Mouse (Mus musculus) liver, postnatal 0 days (tissue): ENCODE measurements around the gene Prox1. TPM values are rescaled to one million over a fixed set of nuclear protein-coding genes. Genes with fewer than 3 reads are reported as not detected.

Source experiments
- ATAC-seq: fragments of 200-750 bp; cut with Nextera tagmentation; 2 replicates; pipeline ENCODE4 v1.8.0; 2017; ENCODE audit warnings: mild to moderate bottlenecking, moderate library complexity
- DNase-seq: peaks from one replicate; pipeline ENCODE4 v3.0.0-alpha.2; 2016
- H3K27ac ChIP-seq: fragments of 300-500 bp; sonication (generic); 2 replicates; pipeline ENCODE4 v1.5.1; 2014; ENCODE audit warnings: antibody characterized with exemption, moderate library complexity, mild to moderate bottlenecking, low read depth
- H3K27me3 ChIP-seq: fragments of 300-500 bp; sonication (generic); 2 replicates; pipeline ENCODE4 v1.6.1; 2014; ENCODE audit warnings: low read length, control low read depth, mixed read lengths; ENCODE audit not compliant: insufficient read depth
- H3K36me3 ChIP-seq: fragments of 300-500 bp; sonication (generic); replicated peaks from 2 replicates; pipeline ENCODE4 v1.6.1; 2014; ENCODE audit warnings: mild to moderate bottlenecking, control low read depth, low read length, moderate library complexity, mixed read lengths; ENCODE audit not compliant: insufficient read depth
- H3K4me1 ChIP-seq: fragments of 300-500 bp; sonication (generic); 2 replicates; pipeline ENCODE4 v1.6.1; 2014; ENCODE audit warnings: antibody characterized with exemption, mild to moderate bottlenecking, control low read depth; ENCODE audit not compliant: insufficient read depth
- H3K4me2 ChIP-seq: fragments of 300-500 bp; sonication (generic); 2 replicates; pipeline ENCODE4 v1.6.1; 2014; ENCODE audit warnings: low read depth, mild to moderate bottlenecking, low read length, moderate library complexity, mixed read lengths
- H3K4me3 ChIP-seq: fragments of 300-500 bp; sonication (generic); 2 replicates; pipeline ENCODE4 v1.5.1; 2014; ENCODE audit warnings: low read depth, low read length
- H3K9ac ChIP-seq: fragments of 300-500 bp; sonication (generic); replicated peaks from 2 replicates; pipeline ENCODE4 v1.6.1; 2014; ENCODE audit warnings: mild to moderate bottlenecking, moderate library complexity
- H3K9me3 ChIP-seq: fragments of 300-500 bp; sonication (generic); 2 replicates; pipeline ENCODE4 v1.6.1; 2016; ENCODE audit warnings: mild to moderate bottlenecking, control low read depth, low read length, mixed read lengths
- CTCF ChIP-seq: sonication (generic); IDR thresholded peaks from 2 replicates; pipeline ENCODE4 v1.5.1; 2016; ENCODE audit warnings: antibody characterized with exemption, low read depth
- EP300 ChIP-seq: IDR thresholded peaks from 2 replicates; pipeline ENCODE4 v1.6.1; 2016; ENCODE audit warnings: antibody characterized with exemption, low read depth, mild to moderate bottlenecking
- WGBS: fragments of 180-500 bp; shearing (Covaris S2); extraction: QIAGEN DNeasy Blood & Tissue Kit; methylation state at CpG from one replicate; pipeline ENCODE4 v1.1.7; 2014; ENCODE audit not compliant: insufficient replicate concordance; 5-methylcytosine and 5-hydroxymethylcytosine counted together
- polyA plus RNA-seq: library from polyadenylated mRNA; unstranded; fragments of >200 nt; fragmentation: Nextera tagmentation; extraction: Ambion mirVana; gene quantifications from 2 replicates; pipeline ENCODE4 v1.2.1, GENCODE M21; 2015

The Prox1 gene
- polyA plus RNA-seq, 1 experiment from 2014 or later, result 11.8 TPM

GRCm38 (mm10) chr1:190130888-190131287 is 39.6 kb downstream of the Prox1 start:
- DNase-seq (no peak), ATAC-seq (no peak; the same call in 1 of the 2 replicates)
- Histone ChIP-seq H3K9me3 (no peaks in the 10 kb centered on the region), H3K4me2 (no peak overlapping the region), H3K27me3 (no peaks in the 10 kb centered on the region), H3K4me1 (peaks cover 5% of the 10 kb centered on the region), H3K9ac (no peak overlapping the region), H3K36me3 (no peaks in the 10 kb centered on the region), H3K4me3 (no peak overlapping the region), H3K27ac (peak overlapping the region; percentile 49)
- WGBS, result 35% methylated on average over 4 of the region's 4 CpGs
- TF ChIP-seq EP300, result peak; percentile 52; the same call in 1 of the 2 replicates
- TF ChIP-seq CTCF, result no peak

DNA sequence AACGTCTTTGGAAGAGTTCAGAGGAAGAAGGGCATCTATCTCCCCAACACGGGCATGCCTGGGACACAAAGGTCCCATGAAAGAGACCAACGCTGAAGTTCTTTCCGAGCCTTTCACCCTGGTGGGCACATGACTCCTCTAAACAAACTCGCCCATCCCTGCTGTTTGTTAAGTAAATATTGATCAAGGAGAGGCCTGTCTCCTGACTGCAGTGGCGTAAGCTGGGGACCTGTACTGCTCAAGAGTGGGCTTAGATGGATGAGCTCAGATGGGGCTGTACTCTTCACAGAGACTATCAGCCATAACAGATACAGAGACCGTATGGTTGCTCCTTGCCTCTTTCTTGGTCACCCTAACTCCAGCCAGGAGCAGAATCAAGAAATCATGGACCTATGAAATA is 41.0 kb downstream of the Prox1 start:
- Histone ChIP-seq H3K27me3 (no peaks in the 10 kb centered on the region), H3K27ac (peak overlapping the region; percentile 49; the same call in 1 of the 2 replicates), H3K36me3 (no peaks in the 10 kb centered on the region), H3K4me2 (no peak overlapping the region), H3K4me1 (peaks cover 7% of the 10 kb centered on the region), H3K4me3 (no peak overlapping the region), H3K9me3 (no peaks in the 10 kb centered on the region), H3K9ac (no peak overlapping the region)
- DNase-seq, result peak; percentile 30
- TF ChIP-seq EP300, result no peak
- TF ChIP-seq CTCF, result no peak
- 53% methylated on average over 7 of the region's 7 CpGs for WGBS
- ATAC-seq, result peak; percentile 74

- TF ChIP-seq CTCF, result no peak
- Histone ChIP-seq H3K27me3 (no peaks in the 10 kb centered on the region), H3K27ac (no peak overlapping the region), H3K4me3 (no peak overlapping the region), H3K36me3 (no peaks in the 10 kb centered on the region), H3K9me3 (no peaks in the 10 kb centered on the region), H3K4me2 (no peak overlapping the region), H3K4me1 (peaks cover 7% of the 10 kb centered on the region), H3K9ac (no peak overlapping the region)
- ATAC-seq (no peak), DNase-seq (no peak)
- WGBS, result 51% methylated on average over 12 of the region's 12 CpGs
Observed at GRCm38 (mm10) chr1:190128674-190129322, 41.7 kb downstream of the Prox1 start.

GRCm38 (mm10) chr1:190127878-190128277 is 42.6 kb downstream of the Prox1 start:
- Histone ChIP-seq H3K27ac (no peak overlapping the region), H3K36me3 (no peaks in the 10 kb centered on the region; the same call in 1 of the 2 replicates), H3K4me1 (peaks cover 7% of the 10 kb centered on the region), H3K9me3 (no peaks in the 10 kb centered on the region), H3K9ac (no peak overlapping the region), H3K4me3 (no peak overlapping the region), H3K27me3 (no peaks in the 10 kb centered on the region), H3K4me2 (no peak overlapping the region)
- 61% methylated on average over 5 of the region's 5 CpGs for WGBS
- DNase-seq (no peak), ATAC-seq (no peak)
- no peak for TF ChIP-seq EP300
- TF ChIP-seq CTCF, result no peak

DNA sequence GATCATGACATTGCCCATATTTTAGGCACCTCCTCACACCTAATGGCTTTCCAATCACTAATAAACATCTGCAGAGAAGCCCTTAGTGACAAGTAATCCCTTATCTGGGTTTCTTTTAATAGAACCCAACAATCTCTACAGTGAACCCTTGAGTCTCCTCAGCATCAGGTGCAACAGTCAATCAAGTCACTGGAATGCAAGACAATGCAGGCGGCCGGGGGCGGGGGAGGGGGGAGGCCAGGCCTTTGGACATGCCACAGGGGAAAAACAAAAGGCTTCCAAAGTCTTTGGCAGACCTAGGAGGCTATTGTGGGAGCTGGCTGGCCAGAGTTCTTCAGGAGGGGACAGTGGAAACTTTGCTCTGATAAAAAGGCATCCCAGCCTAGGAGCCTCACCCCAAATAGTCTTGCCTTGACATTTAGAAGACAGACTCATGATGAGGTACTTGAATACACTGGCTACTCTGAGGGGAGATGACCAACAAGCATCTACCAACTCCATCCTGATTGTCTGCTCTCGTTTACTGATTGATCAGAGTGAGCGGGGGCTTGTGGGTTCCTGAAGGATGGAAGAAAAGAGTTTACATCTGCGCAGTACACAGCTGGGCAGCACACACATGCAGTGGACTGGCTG is 43.2 kb downstream of the Prox1 start:
- H3K36me3 ChIP-seq, result no peaks in the 10 kb centered on the region; the same call in 1 of the 2 replicates
- no peak overlapping the region for H3K4me3 ChIP-seq
- DNase-seq (no peak), ATAC-seq (no peak)
- peaks cover 7% of the 10 kb centered on the region for H3K4me1 ChIP-seq
- WGBS, result 71% methylated on average over 6 of the region's 6 CpGs
- H3K9ac ChIP-seq, result no peak overlapping the region
- TF ChIP-seq EP300 (no peak), CTCF (no peak)
- no peaks in the 10 kb centered on the region for H3K9me3 ChIP-seq
- no peaks in the 10 kb centered on the region for H3K27me3 ChIP-seq
- no peak overlapping the region for H3K4me2 ChIP-seq
- H3K27ac ChIP-seq, result no peak overlapping the region

GRCm38 (mm10) chr1:190124961-190125739 is 45.4 kb downstream of the Prox1 start:
- ATAC-seq (peak; percentile 88), DNase-seq (peak; percentile 62)
- Histone ChIP-seq H3K9ac (no peak overlapping the region), H3K4me2 (no peak overlapping the region), H3K27ac (peak overlapping the region; percentile 48; the same call in 1 of the 2 replicates), H3K9me3 (no peaks in the 10 kb centered on the region), H3K4me3 (no peak overlapping the region), H3K4me1 (peaks cover 5% of the 10 kb centered on the region), H3K36me3 (peaks cover 5% of the 10 kb centered on the region), H3K27me3 (no peaks in the 10 kb centered on the region)
- 46% methylated on average over 14 of the region's 14 CpGs for whole genome bisulfite sequencing
- no peak for TF ChIP-seq CTCF
- no peak for TF ChIP-seq EP300
